ENCODE assay signal across 8 mouse cellular contexts in genomic region chr3:146177748-146178582, GRCm38 (mm10). TPM values are rescaled to one million over a fixed set of nuclear protein-coding genes. Genes with fewer than 3 reads are reported as not detected.
DNase-seq lines count a peak whose midpoint lies in the region; ATAC-seq and TF ChIP-seq lines count a peak whose summit lies in the region.

No protein-coding gene starts in this region.

- peak overlapping the region; percentile 60 for H3K4me3 ChIP-seq in gastrocnemius, adult 2 months
- peak overlapping the region; percentile 26 for H3K4me3 ChIP-seq in hindbrain, postnatal 0 days (ENCODE audit: low read length)

- no peak overlapping the region for H3K27ac ChIP-seq in gastrocnemius, adult 2 months
- H3K27ac ChIP-seq in hindbrain, postnatal 0 days: no peak overlapping the region

- no peaks in the 10 kb centered on the region for H3K4me1 ChIP-seq in hindbrain, postnatal 0 days (ENCODE audit: insufficient read depth, low read length)

- H3K4me2 ChIP-seq in hindbrain, postnatal 0 days (ENCODE audit: low read depth, low read length): peak overlapping the region; percentile 58

- peak overlapping the region; percentile 44 for H3K9ac ChIP-seq in hindbrain, postnatal 0 days (replicated peaks; ENCODE audit: low read length)

- no peaks in the 10 kb centered on the region for H3K27me3 ChIP-seq in hindbrain, postnatal 0 days (ENCODE audit: insufficient read depth, low read length)

- H3K36me3 ChIP-seq in hindbrain, postnatal 0 days (ENCODE audit: insufficient read depth, low read length): no peaks in the 10 kb centered on the region

- TF ChIP-seq CTCF in gastrocnemius, adult 2 months (IDR thresholded peaks at IDR 0.05): peak; percentile 92
- TF ChIP-seq CTCF in hindbrain, postnatal 0 days (IDR thresholded peaks at IDR 0.05; ENCODE audit: low read depth): peak; percentile 84

- DNase-seq in ZHBTc4 (ENCODE audit: low read depth, low spot score): peak; percentile 81
- peak; percentile 71 to 87 for DNase-seq in cerebellum, postnatal 4 days (ENCODE audit: low spot score in 2 of 2)
- peak; percentile 84 for DNase-seq in gastrocnemius, adult 2 months
- peak; percentile 92 for DNase-seq in hindbrain, postnatal 0 days (ENCODE audit: low spot score)
- DNase-seq in left cerebral cortex, adult 18-20 months (ENCODE audit: low spot score in 2 of 2): peak; percentile 87 to 88
- peak; percentile 79 to 85 for DNase-seq in lung, postnatal 4 days
- DNase-seq in retina, postnatal 7 days (ENCODE audit: low read depth, low spot score): peak; percentile 70
- peak; percentile 64 for DNase-seq in urinary bladder, adult 2 months (ENCODE audit: low spot score)

- intact Hi-C loops in gastrocnemius, adult 2 months (cut with DNase I): loop anchor here (1.0 to 10.0 kb wide), 3 partner anchors 73 to 241 kb away; partner anchors contain the start of genes 2410004B18Rik and Wdr63

- 4% methylated on average over 16 of the region's 16 CpGs for WGBS in hindbrain, postnatal 0 days

- peak; percentile 90 for ATAC-seq in hindbrain, postnatal 0 days

- no peaks in the 10 kb centered on the region for H3K9me3 ChIP-seq in hindbrain, postnatal 0 days (ENCODE audit: low read length)

RNA-seq across cellular contexts. Expression of gene Mcoln2, which starts 28.3 kb away (rescaled TPM):
- under 1 TPM in 1 of 2 experiments, not detected in 1; 0.74 TPM for total RNA-seq in gastrocnemius, adult 2 months (2021)
- total RNA-seq in hindbrain, postnatal 0 days (2014; rRNA removed): not detected in 2 replicates
- polyA plus RNA-seq in hindbrain, postnatal 0 days (2015; fragmentation: Nextera tagmentation; extraction: Ambion mirVana): 0.23 and 0.33 TPM in 2 replicates
- not detected for total RNA-seq in left cerebral cortex, adult 18-20 months (2021)
- 1.3 TPM in 2 replicates for polyA plus RNA-seq in urinary bladder, adult 2 months (2012; rRNA removed)

RNA-seq across cellular contexts. Expression of gene Lpar3, which starts 42.8 kb away (rescaled TPM):
- under 1 TPM; 0.10 to 0.14 TPM for total RNA-seq in gastrocnemius, adult 2 months (2021)
- total RNA-seq in hindbrain, postnatal 0 days (2014; rRNA removed): 0.58 and 0.90 TPM in 2 replicates
- 0.50 and 0.68 TPM in 2 replicates for polyA plus RNA-seq in hindbrain, postnatal 0 days (2015; fragmentation: Nextera tagmentation; extraction: Ambion mirVana)
- under 1 TPM; 0.28 to 0.40 TPM for total RNA-seq in left cerebral cortex, adult 18-20 months (2021)
- polyA plus RNA-seq in urinary bladder, adult 2 months (2012; rRNA removed): 3.8 and 4.4 TPM in 2 replicates
